Mouse (Mus musculus) stomach, embryonic 14.5 days (tissue): ENCODE data around the gene Blmh. TPM values are rescaled to one million over a fixed set of nuclear protein-coding genes. Genes with fewer than 3 reads are reported as not detected.

ENCODE experiments used
- ATAC-seq: fragments of 200-750 bp; cut with Nextera tagmentation; 2 replicates; pipeline ENCODE4 v1.8.0; 2017; ENCODE audit warnings: low read depth, moderate TSS enrichment; ENCODE audit not compliant: insufficient number of reproducible peaks, insufficient read depth, low FRiP score
- H3K27ac ChIP-seq: fragments of 300-500 bp; sonication (generic); 2 replicates; pipeline ENCODE4 v1.5.1; 2014; ENCODE audit warnings: mild to moderate bottlenecking, low read length, moderate library complexity, mixed read lengths
- H3K27me3 ChIP-seq: fragments of 300-500 bp; sonication (generic); 2 replicates; pipeline ENCODE4 v1.6.1; 2014; ENCODE audit warnings: low read length, control low read depth, mixed read lengths; ENCODE audit not compliant: control insufficient read depth, insufficient read depth
- H3K36me3 ChIP-seq: fragments of 300-500 bp; sonication (generic); 2 replicates; pipeline ENCODE4 v1.6.1; 2014; ENCODE audit warnings: mild to moderate bottlenecking, control low read depth, low read length, moderate library complexity, mixed read lengths; ENCODE audit not compliant: control insufficient read depth, insufficient read depth
- H3K4me1 ChIP-seq: fragments of 300-500 bp; sonication (generic); 2 replicates; pipeline ENCODE4 v1.6.1; 2014; ENCODE audit warnings: low read length, control low read depth, mixed read lengths; ENCODE audit not compliant: control insufficient read depth, insufficient read depth
- H3K4me2 ChIP-seq: fragments of 300-500 bp; sonication (generic); replicated peaks from 2 replicates; pipeline ENCODE4 v1.6.1; 2014; ENCODE audit warnings: low read depth, low read length, control low read depth
- H3K4me3 ChIP-seq: fragments of 300-500 bp; sonication (generic); 2 replicates; pipeline ENCODE4 v1.5.1; 2014; ENCODE audit warnings: low read depth, low read length, control low read depth
- H3K9ac ChIP-seq: fragments of 300-500 bp; sonication (generic); replicated peaks from 2 replicates; pipeline ENCODE4 v1.6.1; 2014; ENCODE audit warnings: low read depth, mild to moderate bottlenecking, control low read depth, low read length, moderate library complexity, mixed read lengths
- H3K9me3 ChIP-seq: fragments of 300-500 bp; sonication (generic); 2 replicates; pipeline ENCODE4 v1.6.1; 2016; ENCODE audit warnings: low read depth, low read length, control low read depth; ENCODE audit not compliant: control insufficient read depth
- WGBS: fragments of 180-500 bp; shearing (Covaris S2); extraction: QIAGEN DNeasy Blood & Tissue Kit; methylation state at CpG from one replicate; pipeline ENCODE4 v1.1.7; 2014; 5-methylcytosine and 5-hydroxymethylcytosine counted together
- polyA plus RNA-seq: library from polyadenylated mRNA; unstranded; fragments of >200 nt; fragmentation: Nextera tagmentation; extraction: Ambion mirVana; gene quantifications from 2 replicates; pipeline ENCODE4 v1.2.1, GENCODE M21; 2014

Blmh gene
- polyA plus RNA-seq, 1 experiment from 2014 or later = 127 TPM

- peaks cover 58% of the 10 kb centered on the region for H3K36me3 ChIP-seq
Measured at GRCm38 (mm10) chr11:76974680-76975319, 50.2 kb downstream of the Blmh start.

GRCm38 (mm10) chr11:76981570-76982141 lies 57.0 kb downstream of the Blmh start:
- H3K4me1 ChIP-seq = no peaks in the 10 kb centered on the region
- no peaks in the 10 kb centered on the region for H3K9me3 ChIP-seq
- H3K4me2 ChIP-seq = no peak overlapping the region
- no peak overlapping the region for H3K4me3 ChIP-seq
- no peak overlapping the region for H3K9ac ChIP-seq
- WGBS = 75% methylated on average over 5 of the region's 5 CpGs
- H3K36me3 ChIP-seq = peaks cover 18% of the 10 kb centered on the region
- ATAC-seq = no peak
- no peaks in the 10 kb centered on the region for H3K27me3 ChIP-seq
- H3K27ac ChIP-seq = no peak overlapping the region

More at GRCm38 (mm10) chr11:76974680-76975319, 50.2 kb downstream of the Blmh start:
- H3K9me3 ChIP-seq = no peaks in the 10 kb centered on the region
- no peak for ATAC-seq
- H3K9ac ChIP-seq = no peak overlapping the region
- no peak overlapping the region for H3K4me2 ChIP-seq
- no peaks in the 10 kb centered on the region for H3K27me3 ChIP-seq
- no peak overlapping the region for H3K27ac ChIP-seq
- no peaks in the 10 kb centered on the region for H3K4me1 ChIP-seq
- WGBS = 82% methylated on average over 7 of the region's 7 CpGs
- H3K4me3 ChIP-seq = no peak overlapping the region

- Histone ChIP-seq H3K27me3 (no peaks in the 10 kb centered on the region), H3K9ac (no peak overlapping the region), H3K9me3 (no peaks in the 10 kb centered on the region), H3K27ac (no peak overlapping the region), H3K4me2 (no peak overlapping the region), H3K4me3 (no peak overlapping the region), H3K4me1 (no peaks in the 10 kb centered on the region), H3K36me3 (peaks cover 24% of the 10 kb centered on the region)
- no peak for ATAC-seq
- 50% methylated on average over 4 of the region's 4 CpGs for WGBS
Measured at GRCm38 (mm10) chr11:76982415-76982814, 57.8 kb downstream of the Blmh start.

- Histone ChIP-seq H3K27ac (no peak overlapping the region), H3K9me3 (no peaks in the 10 kb centered on the region), H3K4me1 (no peaks in the 10 kb centered on the region), H3K27me3 (no peaks in the 10 kb centered on the region), H3K36me3 (peaks cover 25% of the 10 kb centered on the region), H3K9ac (no peak overlapping the region), H3K4me3 (no peak overlapping the region), H3K4me2 (no peak overlapping the region)
- ATAC-seq = no peak
- 78% methylated on average over 5 of the region's 5 CpGs for WGBS
Measured at GRCm38 (mm10) chr11:76983641-76984040, 59.0 kb downstream of the Blmh start.

GRCm38 (mm10) chr11:76984173-76984572 lies 59.6 kb downstream of the Blmh start:
- Histone ChIP-seq H3K9ac (no peak overlapping the region), H3K4me3 (no peak overlapping the region), H3K36me3 (peaks cover 21% of the 10 kb centered on the region), H3K27ac (no peak overlapping the region), H3K9me3 (no peaks in the 10 kb centered on the region), H3K4me2 (no peak overlapping the region), H3K4me1 (no peaks in the 10 kb centered on the region), H3K27me3 (no peaks in the 10 kb centered on the region)
- no peak for ATAC-seq

- Histone ChIP-seq H3K4me2 (no peak overlapping the region), H3K36me3 (peaks cover 12% of the 10 kb centered on the region; the same call in 1 of the 2 replicates), H3K4me3 (no peak overlapping the region), H3K4me1 (no peaks in the 10 kb centered on the region), H3K27me3 (no peaks in the 10 kb centered on the region), H3K9me3 (no peaks in the 10 kb centered on the region), H3K9ac (no peak overlapping the region), H3K27ac (no peak overlapping the region)
- WGBS = 76% methylated on average over 5 of the region's 5 CpGs
- ATAC-seq = no peak
Measured at GRCm38 (mm10) chr11:76990839-76991238, 66.2 kb downstream of the Blmh start.

GRCm38 (mm10) chr11:76992886-76993285 lies 68.3 kb downstream of the Blmh start:
- Histone ChIP-seq H3K27ac (no peak overlapping the region), H3K4me1 (peaks cover 2% of the 10 kb centered on the region; the same call in 1 of the 2 replicates), H3K9ac (no peak overlapping the region), H3K4me2 (no peak overlapping the region), H3K36me3 (0 out of 2 replicates have a peak, but pooled peaks cover under 1% of the 10 kb centered on the region), H3K9me3 (no peaks in the 10 kb centered on the region), H3K4me3 (no peak overlapping the region), H3K27me3 (0 out of 2 replicates have a peak, but pooled peaks cover 3% of the 10 kb centered on the region)
- no peak for ATAC-seq
- WGBS = 40% methylated on average over 4 of the region's 4 CpGs

- 59% methylated on average over 20 of the region's 20 CpGs for WGBS
- no peak overlapping the region for H3K27ac ChIP-seq
- 0 out of 2 replicates have a peak, but pooled peaks cover 18% of the 10 kb centered on the region for H3K27me3 ChIP-seq
- no peaks in the 10 kb centered on the region for H3K9me3 ChIP-seq
- no peak overlapping the region for H3K9ac ChIP-seq
- no peaks in the 10 kb centered on the region for H3K36me3 ChIP-seq
- no peak overlapping the region for H3K4me3 ChIP-seq
- ATAC-seq = no peak
- H3K4me2 ChIP-seq = no peak overlapping the region
- H3K4me1 ChIP-seq = peaks cover 13% of the 10 kb centered on the region
Measured at GRCm38 (mm10) chr11:76995966-76996672, 71.5 kb downstream of the Blmh start.
